Mouse (Mus musculus) stomach, postnatal 0 days (tissue): ENCODE measurements at regions not wholly inside any gene's neighbourhood (a gene's known extent, or its start where the extent isn't known, plus 50 kb on each side); places are given as distances from the start of the nearest gene placed in this dataset.

ENCODE experiments used
- CTCF ChIP-seq: IDR thresholded peaks from 2 replicates; pipeline ENCODE4 v1.5.1; 2016; ENCODE audit warnings: antibody characterized with exemption, low read depth, mild to moderate bottlenecking, moderate library complexity
- EP300 ChIP-seq: optimal IDR thresholded peaks from 2 replicates; pipeline ENCODE3; 2016; ENCODE audit warnings: antibody characterized with exemption

- TF ChIP-seq CTCF, result no peak
- TF ChIP-seq EP300, result no peak
Measured at GRCm38 (mm10) chr10:91240856-91241610, 59.9 kb upstream of the Tmpo start.
